Mouse (Mus musculus) kidney, adult 8-10 months (tissue): ENCODE measurements around the gene Ccn5.

Experiments
- DNase-seq, 2 experiments: peaks; one replicate each; pipeline ENCODE4 v3.0.0; 2022

Ccn5 gene

GRCm38 (mm10) chr2:163853461-163853901 lies 32.8 kb downstream of the Ccn5 start, which contains the start of gene Kcnk15:
TSS of gene Kcnk15 (plus strand) at chr2:163853651.
- DNase-seq = no peak

- no peak for DNase-seq
Measured at GRCm38 (mm10) chr2:163857233-163857632, 36.6 kb downstream of the Ccn5 start.

GRCm38 (mm10) chr2:163858254-163858947 lies 37.7 kb downstream of the Ccn5 start:
- DNase-seq = no peak

- no peak for DNase-seq
Measured at GRCm38 (mm10) chr2:163865311-163865710, 44.6 kb downstream of the Ccn5 start.

GRCm38 (mm10) chr2:163866061-163866460 lies 45.4 kb downstream of the Ccn5 start:
- no peak for DNase-seq

- no peak for DNase-seq
Measured at GRCm38 (mm10) chr2:163869783-163870182, 49.1 kb downstream of the Ccn5 start.

- no peak for DNase-seq
Measured at GRCm38 (mm10) chr2:163871266-163871665, 50.6 kb downstream of the Ccn5 start.

- DNase-seq = no peak
Measured at GRCm38 (mm10) chr2:163871906-163872305, 51.2 kb downstream of the Ccn5 start.

GRCm38 (mm10) chr2:163874877-163875276 lies 54.2 kb downstream of the Ccn5 start:
- DNase-seq = no peak

GRCm38 (mm10) chr2:163875484-163875883 lies 54.8 kb downstream of the Ccn5 start:
- DNase-seq = no peak

- DNase-seq = no peak
Measured at GRCm38 (mm10) chr2:163876830-163877498, 56.3 kb downstream of the Ccn5 start.

- DNase-seq = peak in 1 of 2 experiments; percentile 28
Measured at GRCm38 (mm10) chr2:163880891-163881290, 60.2 kb downstream of the Ccn5 start.
